Mouse (Mus musculus) liver, postnatal 0 days (tissue): ENCODE data around the gene R3hdml. TPM values are rescaled to one million over a fixed set of nuclear protein-coding genes. Genes with fewer than 3 reads are reported as not detected.

Experiments
- ATAC-seq: fragments of 200-750 bp; cut with Nextera tagmentation; 2 replicates; pipeline ENCODE4 v1.8.0; 2017; ENCODE audit warnings: mild to moderate bottlenecking, moderate library complexity
- DNase-seq: peaks from one replicate; pipeline ENCODE4 v3.0.0-alpha.2; 2016
- H3K27ac ChIP-seq: fragments of 300-500 bp; sonication (generic); 2 replicates; pipeline ENCODE4 v1.5.1; 2014; ENCODE audit warnings: antibody characterized with exemption, moderate library complexity, mild to moderate bottlenecking, low read depth
- H3K27me3 ChIP-seq: fragments of 300-500 bp; sonication (generic); 2 replicates; pipeline ENCODE4 v1.6.1; 2014; ENCODE audit warnings: low read length, control low read depth, mixed read lengths; ENCODE audit not compliant: insufficient read depth
- H3K36me3 ChIP-seq: fragments of 300-500 bp; sonication (generic); replicated peaks from 2 replicates; pipeline ENCODE4 v1.6.1; 2014; ENCODE audit warnings: mild to moderate bottlenecking, control low read depth, low read length, moderate library complexity, mixed read lengths; ENCODE audit not compliant: insufficient read depth
- H3K4me1 ChIP-seq: fragments of 300-500 bp; sonication (generic); 2 replicates; pipeline ENCODE4 v1.6.1; 2014; ENCODE audit warnings: antibody characterized with exemption, mild to moderate bottlenecking, control low read depth; ENCODE audit not compliant: insufficient read depth
- H3K4me2 ChIP-seq: fragments of 300-500 bp; sonication (generic); 2 replicates; pipeline ENCODE4 v1.6.1; 2014; ENCODE audit warnings: low read depth, mild to moderate bottlenecking, low read length, moderate library complexity, mixed read lengths
- H3K4me3 ChIP-seq: fragments of 300-500 bp; sonication (generic); 2 replicates; pipeline ENCODE4 v1.5.1; 2014; ENCODE audit warnings: low read depth, low read length
- H3K9ac ChIP-seq: fragments of 300-500 bp; sonication (generic); replicated peaks from 2 replicates; pipeline ENCODE4 v1.6.1; 2014; ENCODE audit warnings: mild to moderate bottlenecking, moderate library complexity
- H3K9me3 ChIP-seq: fragments of 300-500 bp; sonication (generic); 2 replicates; pipeline ENCODE4 v1.6.1; 2016; ENCODE audit warnings: mild to moderate bottlenecking, control low read depth, low read length, mixed read lengths
- CTCF ChIP-seq: sonication (generic); IDR thresholded peaks from 2 replicates; pipeline ENCODE4 v1.5.1; 2016; ENCODE audit warnings: antibody characterized with exemption, low read depth
- EP300 ChIP-seq: IDR thresholded peaks from 2 replicates; pipeline ENCODE4 v1.6.1; 2016; ENCODE audit warnings: antibody characterized with exemption, low read depth, mild to moderate bottlenecking
- WGBS: fragments of 180-500 bp; shearing (Covaris S2); extraction: QIAGEN DNeasy Blood & Tissue Kit; methylation state at CpG from one replicate; pipeline ENCODE4 v1.1.7; 2014; ENCODE audit not compliant: insufficient replicate concordance; 5-methylcytosine and 5-hydroxymethylcytosine counted together
- polyA plus RNA-seq: library from polyadenylated mRNA; unstranded; fragments of >200 nt; fragmentation: Nextera tagmentation; extraction: Ambion mirVana; gene quantifications from 2 replicates; pipeline ENCODE4 v1.2.1, GENCODE M21; 2015

R3hdml gene
- polyA plus RNA-seq, 1 experiment from 2014 or later = not detected

DNA sequence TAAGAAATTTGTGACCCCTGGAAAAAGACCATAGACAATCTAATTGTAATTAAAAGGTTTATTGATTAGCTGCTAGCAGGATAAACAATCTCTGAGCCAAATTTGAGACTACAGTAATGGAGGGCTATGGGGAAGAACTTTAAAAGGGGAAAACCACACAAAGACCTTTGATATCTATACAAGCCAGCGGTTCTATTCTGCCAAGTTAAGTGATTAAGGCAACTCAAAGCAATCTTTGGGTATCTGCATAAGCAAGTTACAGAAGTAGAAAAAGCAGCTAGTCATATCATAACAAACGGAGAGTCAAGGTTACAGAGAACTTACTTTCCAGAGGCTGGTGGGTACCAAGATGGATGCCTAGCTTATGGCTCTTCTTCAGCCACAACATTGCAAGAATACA, 35.4 kb downstream of the R3hdml start:
- H3K36me3 ChIP-seq = no peaks in the 10 kb centered on the region
- H3K4me1 ChIP-seq = no peaks in the 10 kb centered on the region
- TF ChIP-seq EP300 = no peak
- TF ChIP-seq CTCF = no peak
- no peak overlapping the region for H3K27ac ChIP-seq
- no peaks in the 10 kb centered on the region for H3K9me3 ChIP-seq
- DNase-seq = no peak
- 49% methylated on average over 2 of the region's 2 CpGs for WGBS
- H3K27me3 ChIP-seq = no peaks in the 10 kb centered on the region
- no peak for ATAC-seq
- no peak overlapping the region for H3K9ac ChIP-seq
- H3K4me3 ChIP-seq = no peak overlapping the region
- H3K4me2 ChIP-seq = no peak overlapping the region

DNA sequence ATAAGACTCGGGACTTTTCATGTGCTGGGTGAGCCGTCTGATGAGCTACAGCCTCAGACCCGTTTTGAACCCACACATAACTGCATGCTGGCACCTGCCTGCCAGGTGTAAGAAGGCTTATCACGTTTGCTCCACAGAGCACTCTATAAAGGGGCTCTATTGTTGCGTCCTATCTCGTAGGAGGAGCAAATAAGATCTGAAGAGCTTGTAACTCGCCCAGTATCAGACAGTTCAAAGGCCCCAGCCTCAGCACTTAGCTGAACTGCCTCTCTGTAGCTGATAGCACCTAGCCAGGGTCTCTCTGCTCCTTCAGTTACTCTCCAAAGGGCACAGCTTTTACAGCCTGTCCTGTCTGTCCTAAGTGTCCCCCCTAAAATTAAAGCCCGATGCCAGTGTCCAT, 38.3 kb downstream of the R3hdml start:
- WGBS = 41% methylated on average over 8 of the region's 8 CpGs
- Histone ChIP-seq H3K9me3 (no peaks in the 10 kb centered on the region), H3K27me3 (no peaks in the 10 kb centered on the region), H3K9ac (no peak overlapping the region), H3K36me3 (0 out of 2 replicates have a peak, but pooled peaks cover 4% of the 10 kb centered on the region), H3K4me2 (no peak overlapping the region), H3K4me3 (no peak overlapping the region), H3K27ac (no peak overlapping the region), H3K4me1 (peaks cover 5% of the 10 kb centered on the region; the same call in 1 of the 2 replicates)
- no peak for ATAC-seq
- DNase-seq = no peak
- no peak for TF ChIP-seq EP300

DNA sequence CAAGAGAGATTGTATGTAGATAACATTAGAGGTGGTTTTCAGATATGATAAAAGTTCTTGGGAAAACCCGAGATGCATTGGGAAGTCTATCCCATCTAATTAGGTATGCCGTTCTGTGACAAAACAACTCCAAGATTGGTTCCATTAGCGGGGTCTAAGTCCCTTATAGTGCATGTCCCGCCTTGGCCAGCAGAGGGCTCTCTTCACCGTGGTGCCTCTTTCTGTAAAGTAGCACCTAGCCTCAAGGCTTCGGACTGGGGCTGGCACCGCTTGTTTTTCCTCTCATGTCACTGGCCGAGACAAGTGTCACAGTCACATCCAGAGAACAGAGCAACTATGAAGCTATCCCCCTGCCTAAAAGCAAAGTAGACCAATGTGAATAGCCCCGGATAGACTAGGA, 39.8 kb downstream of the R3hdml start:
- no peak overlapping the region for H3K9ac ChIP-seq
- H3K9me3 ChIP-seq = no peaks in the 10 kb centered on the region
- ATAC-seq (peak; percentile 26; the same call in 1 of the 2 replicates), DNase-seq (peak; percentile 86)
- no peak overlapping the region for H3K4me2 ChIP-seq
- WGBS = 12% methylated on average over 9 of the region's 9 CpGs
- H3K4me1 ChIP-seq = peaks cover 5% of the 10 kb centered on the region; the same call in 1 of the 2 replicates
- H3K27me3 ChIP-seq = no peaks in the 10 kb centered on the region
- H3K36me3 ChIP-seq = 0 out of 2 replicates have a peak, but pooled peaks cover 4% of the 10 kb centered on the region
- TF ChIP-seq CTCF = peak; percentile 92
- TF ChIP-seq EP300 = no peak
- no peak overlapping the region for H3K27ac ChIP-seq
- no peak overlapping the region for H3K4me3 ChIP-seq

DNA sequence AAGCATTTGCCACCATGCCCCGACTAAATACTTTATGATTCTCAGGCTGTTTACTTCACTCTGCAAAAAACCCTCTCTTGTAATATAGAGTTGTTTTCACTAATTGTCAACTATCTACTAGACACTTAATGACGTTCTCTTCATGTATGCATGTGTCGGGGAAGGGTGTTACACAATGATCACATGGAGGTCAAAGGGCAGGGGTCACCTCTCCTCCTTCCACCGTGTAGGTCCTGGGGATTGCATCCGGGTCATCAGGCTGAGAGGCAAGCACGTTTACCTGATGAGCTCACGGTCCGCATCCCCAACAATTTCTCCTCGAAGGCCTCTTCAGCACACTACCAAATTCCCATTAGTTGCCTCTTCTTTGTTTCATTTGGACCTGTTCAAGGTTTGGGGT, 41.1 kb downstream of the R3hdml start:
- no peak overlapping the region for H3K9ac ChIP-seq
- TF ChIP-seq CTCF (no peak), EP300 (no peak)
- no peaks in the 10 kb centered on the region for H3K9me3 ChIP-seq
- no peak for ATAC-seq
- DNase-seq = peak; percentile 30
- 72% methylated on average over 9 of the region's 9 CpGs for WGBS
- H3K27me3 ChIP-seq = no peaks in the 10 kb centered on the region
- no peak overlapping the region for H3K4me3 ChIP-seq
- H3K27ac ChIP-seq = no peak overlapping the region
- 0 out of 2 replicates have a peak, but pooled peaks cover 4% of the 10 kb centered on the region for H3K36me3 ChIP-seq
- no peak overlapping the region for H3K4me2 ChIP-seq
- H3K4me1 ChIP-seq = peaks cover 8% of the 10 kb centered on the region; the same call in 1 of the 2 replicates

DNA sequence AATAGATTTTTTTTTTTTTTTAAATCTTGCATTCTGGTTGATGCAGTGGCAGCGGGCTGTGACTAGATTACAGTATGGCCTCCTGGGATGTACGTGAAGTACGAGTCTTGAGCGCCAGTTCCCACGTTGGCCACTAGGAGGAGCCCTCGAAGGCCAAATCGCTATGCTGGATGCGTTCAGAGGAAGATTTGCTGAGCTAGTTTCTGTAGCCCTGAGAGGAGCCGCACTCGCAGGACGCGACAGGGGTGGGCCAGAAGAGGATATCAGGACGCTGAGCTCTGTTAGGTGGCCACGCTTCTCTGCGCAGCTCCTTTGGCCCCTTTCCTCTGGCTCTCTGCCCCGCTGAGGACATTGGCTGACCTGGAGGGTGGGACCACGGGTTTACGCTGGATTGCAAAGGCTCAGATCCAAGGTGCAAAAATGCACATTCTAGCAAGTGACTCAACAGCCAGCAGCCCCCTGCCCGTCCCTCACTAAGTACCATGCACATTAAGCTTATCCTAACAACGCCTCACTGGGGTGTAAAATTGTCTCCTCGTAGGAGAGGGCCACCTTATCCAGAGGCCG, 42.9 kb downstream of the R3hdml start:
- peak; percentile 24 for ATAC-seq
- 0 out of 2 replicates have a peak overlapping the region, but pooled peaks have one; percentile 7 for H3K4me3 ChIP-seq

DNA sequence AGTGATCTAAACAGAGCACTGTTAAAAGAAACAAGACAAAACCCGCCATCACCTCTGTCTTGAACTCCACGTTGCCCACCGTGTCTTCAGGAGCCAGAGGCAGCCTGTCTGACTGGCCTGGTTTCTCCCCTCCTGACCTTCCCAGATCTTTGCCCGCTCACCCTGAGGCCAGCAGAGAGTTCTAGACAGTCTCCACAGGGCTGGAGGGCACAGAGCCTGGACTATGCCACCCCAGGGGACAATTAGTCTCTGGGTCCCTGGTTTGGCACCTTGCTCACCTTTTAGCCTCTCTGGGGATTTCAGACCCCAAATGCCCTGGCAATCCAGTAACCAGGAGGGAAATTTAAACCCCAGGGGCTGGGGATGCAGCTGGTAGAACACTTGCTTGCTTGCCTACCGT, 45.3 kb downstream of the R3hdml start:
- 58% methylated on average over 5 of the region's 5 CpGs for WGBS
- ATAC-seq (no peak), DNase-seq (no peak)
- peak overlapping the region; percentile 95 for H3K27ac ChIP-seq
- no peak overlapping the region for H3K4me3 ChIP-seq
- H3K27me3 ChIP-seq = no peaks in the 10 kb centered on the region
- H3K9ac ChIP-seq = 0 out of 2 replicates have a peak overlapping the region, but pooled peaks have one; percentile 0
- H3K36me3 ChIP-seq = 0 out of 2 replicates have a peak, but pooled peaks cover 4% of the 10 kb centered on the region
- TF ChIP-seq CTCF = no peak
- TF ChIP-seq EP300 = no peak
- peaks cover 19% of the 10 kb centered on the region; the same call in 1 of the 2 replicates for H3K4me1 ChIP-seq
- H3K4me2 ChIP-seq = no peak overlapping the region
- H3K9me3 ChIP-seq = no peaks in the 10 kb centered on the region

More for the DNA sequence above, 42.9 kb downstream of the R3hdml start:
- peak; percentile 23; the same call in 1 of the 2 replicates for TF ChIP-seq EP300
- TF ChIP-seq CTCF = peak; percentile 98
- peak overlapping the region; percentile 63 for H3K4me2 ChIP-seq
- DNase-seq = peak; percentile 88
- peaks cover 11% of the 10 kb centered on the region; the same call in 1 of the 2 replicates for H3K4me1 ChIP-seq
- peak overlapping the region; percentile 59 for H3K9ac ChIP-seq
- 7% methylated on average over 22 of the region's 22 CpGs for WGBS
- peak overlapping the region; percentile 74 for H3K27ac ChIP-seq
- H3K27me3 ChIP-seq = no peaks in the 10 kb centered on the region
- 0 out of 2 replicates have a peak, but pooled peaks cover 4% of the 10 kb centered on the region for H3K36me3 ChIP-seq
- no peaks in the 10 kb centered on the region for H3K9me3 ChIP-seq
